Mouse (Mus musculus) stomach, postnatal 0 days (tissue): Measurements from ENCODE around the gene Khdc4.

Source experiments
- CTCF ChIP-seq: IDR thresholded peaks from 2 replicates; pipeline ENCODE4 v1.5.1; 2016; ENCODE audit warnings: antibody characterized with exemption, low read depth, mild to moderate bottlenecking, moderate library complexity
- EP300 ChIP-seq: optimal IDR thresholded peaks from 2 replicates; pipeline ENCODE3; 2016; ENCODE audit warnings: antibody characterized with exemption

- no peak for TF ChIP-seq CTCF
- TF ChIP-seq EP300: no peak
Observed at GRCm38 (mm10) chr3:88746139-88746870, 60.7 kb downstream of the Khdc4 start.
